Mouse (Mus musculus): ENCODE data around the gene Adcy2.

DNA sequence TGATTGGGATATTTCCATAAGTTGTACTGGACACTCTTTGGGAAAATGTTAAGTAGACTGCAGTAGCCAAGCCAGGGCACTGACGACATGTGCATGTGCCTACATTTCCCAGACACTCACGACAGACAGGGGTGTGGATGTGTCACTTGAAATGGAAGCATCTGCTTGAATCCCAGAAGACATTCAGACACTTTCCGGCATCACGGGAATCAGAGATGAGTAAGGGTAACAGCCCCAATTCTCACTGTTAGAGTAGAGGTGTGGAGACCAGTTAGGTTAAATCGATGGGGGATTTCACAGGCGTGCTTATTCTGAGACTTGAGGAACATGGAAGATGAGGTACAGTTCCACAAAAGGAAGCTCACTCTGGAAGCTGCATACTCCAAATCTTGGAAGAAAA, 130.6 kb downstream of the Adcy2 start:
- TF ChIP-seq CTCF (conservative IDR thresholded peaks at IDR 0.05; ENCODE audit: low read length) (no peak), POU5F1 (IDR thresholded peaks at IDR 0.05; ENCODE audit: borderline replicate concordance, low read length) (no peak), NANOG (IDR thresholded peaks at IDR 0.05; ENCODE audit: borderline replicate concordance, low read length) (no peak)
